Mouse (Mus musculus) cerebellum, postnatal 10 days (tissue): Measurements from ENCODE around the gene Fam184b.
A peak's percentile ranks its signal among the peaks of the same experiment; 100 is the strongest.
"Not testable (repeated sequence)": the region's sequence is repeated elsewhere in the genome, so short reads cannot be mapped to it uniquely, and the experiment has no call there.

ENCODE experiments used
- DNase-seq, 2 experiments: peaks; one replicate each; pipeline ENCODE4 v3.0.0; 2021; ENCODE audit warnings: mixed read lengths in 2 of 2

Gene Fam184b

GRCm38 (mm10) chr5:45638806-45639714 is at the start of gene Fam184b:
Gene Fam184b (minus strand): TSS chr5:45639614.
- peak; percentile 86 to 87 for DNase-seq

GRCm38 (mm10) chr5:45689152-45689551 is 49.7 kb upstream of the Fam184b start:
- no peak for DNase-seq

GRCm38 (mm10) chr5:45686223-45686622 is 46.8 kb upstream of the Fam184b start:
- no peak for DNase-seq

GRCm38 (mm10) chr5:45685243-45685642 is 45.8 kb upstream of the Fam184b start:
- DNase-seq: no peak

GRCm38 (mm10) chr5:45683388-45683787 is 44.0 kb upstream of the Fam184b start:
- DNase-seq: no peak

GRCm38 (mm10) chr5:45679955-45680354 is 40.5 kb upstream of the Fam184b start:
- no peak for DNase-seq

- DNase-seq: no peak
These were observed 38.2 kb upstream of the Fam184b start for GRCm38 (mm10) chr5:45677639-45678038.

GRCm38 (mm10) chr5:45675032-45675431 is 35.6 kb upstream of the Fam184b start:
- DNase-seq: no peak

GRCm38 (mm10) chr5:45670894-45671494 is 31.6 kb upstream of the Fam184b start:
- DNase-seq: no peak

- no peak for DNase-seq
These were observed 30.9 kb upstream of the Fam184b start for GRCm38 (mm10) chr5:45670280-45670670.

- peak; percentile 100 for DNase-seq
These were observed 30.3 kb upstream of the Fam184b start, which contains the start of gene Ncapg for GRCm38 (mm10) chr5:45669598-45670279. Gene Ncapg (plus strand): TSS chr5:45669919.

GRCm38 (mm10) chr5:45669234-45669597 is 29.8 kb upstream of the Fam184b start:
- DNase-seq: no peak

GRCm38 (mm10) chr5:45668831-45669230 is 29.4 kb upstream of the Fam184b start:
- peak in 1 of 2 experiments; percentile 1 for DNase-seq

- peak; percentile 12 to 83 for DNase-seq
These were observed 28.9 kb upstream of the Fam184b start for GRCm38 (mm10) chr5:45668324-45668723.

GRCm38 (mm10) chr5:45658406-45658805 is 19.0 kb upstream of the Fam184b start:
- DNase-seq: not testable (repeated sequence)

- DNase-seq: no peak
These were observed 11.8 kb upstream of the Fam184b start for GRCm38 (mm10) chr5:45651026-45651703.

- DNase-seq: no peak
These were observed 290 bp upstream of the Fam184b start for GRCm38 (mm10) chr5:45639715-45640092.

- DNase-seq: peak; percentile 27 to 64
These were observed 1.0 kb downstream of the Fam184b start for GRCm38 (mm10) chr5:45638378-45638777.

GRCm38 (mm10) chr5:45629470-45629869 is 9.9 kb downstream of the Fam184b start:
- DNase-seq: no peak

- peak; percentile 57 to 68 for DNase-seq
These were observed 11.6 kb downstream of the Fam184b start for GRCm38 (mm10) chr5:45627771-45628170.

- DNase-seq: no peak
These were observed 17.9 kb downstream of the Fam184b start for GRCm38 (mm10) chr5:45621511-45621910.

- DNase-seq: no peak
These were observed 40.4 kb downstream of the Fam184b start for GRCm38 (mm10) chr5:45599056-45599455.
